Mouse (Mus musculus) hindbrain, embryonic 11.5 days (tissue): ENCODE results near the gene Nlrc5. TPM values are rescaled to one million over a fixed set of nuclear protein-coding genes. Genes with fewer than 3 reads are reported as not detected.

Experiments
- ATAC-seq: fragments of 200-750 bp; cut with Nextera tagmentation; 2 replicates; pipeline ENCODE4 v1.8.0; 2017; ENCODE audit warnings: mild to moderate bottlenecking, moderate TSS enrichment, moderate library complexity; ENCODE audit not compliant: low FRiP score
- DNase-seq: peaks from one replicate; pipeline ENCODE4 v3.0.0-alpha.2; 2015; ENCODE audit warnings: low spot score
- H3K27ac ChIP-seq: fragments of 300-500 bp; sonication (generic); 2 replicates; pipeline ENCODE4 v1.5.1; 2014; ENCODE audit warnings: mild to moderate bottlenecking, low read depth, low read length
- H3K27me3 ChIP-seq: fragments of 300-500 bp; sonication (generic); 2 replicates; pipeline ENCODE4 v1.6.1; 2014; ENCODE audit warnings: mild to moderate bottlenecking, low read length, moderate library complexity, mixed read lengths; ENCODE audit not compliant: control insufficient read depth, insufficient read depth
- H3K36me3 ChIP-seq: fragments of 300-500 bp; sonication (generic); 2 replicates; pipeline ENCODE4 v1.6.1; 2014; ENCODE audit warnings: mild to moderate bottlenecking, low read length, moderate library complexity, mixed read lengths; ENCODE audit not compliant: control insufficient read depth, insufficient read depth
- H3K4me1 ChIP-seq: fragments of 300-500 bp; sonication (generic); replicated peaks from 2 replicates; pipeline ENCODE4 v1.6.1; 2014; ENCODE audit warnings: low read length, mixed read lengths; ENCODE audit not compliant: control insufficient read depth, insufficient read depth
- H3K4me2 ChIP-seq: fragments of 300-500 bp; sonication (generic); replicated peaks from 2 replicates; pipeline ENCODE4 v1.6.1; 2014; ENCODE audit warnings: mild to moderate bottlenecking, low read depth, low read length
- H3K4me3 ChIP-seq: fragments of 300-500 bp; sonication (generic); 2 replicates; pipeline ENCODE4 v1.5.1; 2014; ENCODE audit warnings: low read depth, low read length
- H3K9ac ChIP-seq: fragments of 300-500 bp; sonication (generic); 2 replicates; pipeline ENCODE4 v1.6.1; 2014; ENCODE audit warnings: low read depth, low read length
- H3K9me3 ChIP-seq: fragments of 300-500 bp; sonication (generic); 2 replicates; pipeline ENCODE4 v1.6.1; 2016; ENCODE audit warnings: low read length; ENCODE audit not compliant: control insufficient read depth
- WGBS: fragments of 180-500 bp; shearing (Covaris S2); extraction: QIAGEN DNeasy Blood & Tissue Kit; methylation state at CpG from one replicate; pipeline ENCODE4 v1.1.7; 2014; 5-methylcytosine and 5-hydroxymethylcytosine counted together
- polyA plus RNA-seq: library from polyadenylated mRNA; unstranded; fragments of >200 nt; fragmentation: Nextera tagmentation; extraction: Ambion mirVana; gene quantifications from 2 replicates; pipeline ENCODE4 v1.2.1, GENCODE M21; 2014

Nlrc5 gene
- polyA plus RNA-seq, 1 experiment from 2014 or later: 0.23 TPM

GRCm38 (mm10) chr8:94518331-94518730 is 84.2 kb downstream of the Nlrc5 start:
- Histone ChIP-seq H3K4me3 (no peak overlapping the region), H3K9ac (no peak overlapping the region), H3K27ac (no peak overlapping the region), H3K4me2 (no peak overlapping the region), H3K9me3 (no peaks in the 10 kb centered on the region), H3K36me3 (no peaks in the 10 kb centered on the region), H3K27me3 (no peaks in the 10 kb centered on the region), H3K4me1 (no peaks in the 10 kb centered on the region)
- no peak for DNase-seq
- no peak for ATAC-seq
- 78% methylated on average over 10 of the region's 10 CpGs for WGBS

- Histone ChIP-seq H3K36me3 (no peaks in the 10 kb centered on the region), H3K4me2 (no peak overlapping the region), H3K9me3 (no peaks in the 10 kb centered on the region), H3K4me3 (no peak overlapping the region), H3K4me1 (no peaks in the 10 kb centered on the region), H3K27ac (no peak overlapping the region), H3K27me3 (no peaks in the 10 kb centered on the region), H3K9ac (no peak overlapping the region)
- ATAC-seq (no peak), DNase-seq (no peak)
- WGBS: 91% methylated on average over 5 of the region's 5 CpGs
Observed at GRCm38 (mm10) chr8:94519021-94519420, 84.9 kb downstream of the Nlrc5 start.

DNA sequence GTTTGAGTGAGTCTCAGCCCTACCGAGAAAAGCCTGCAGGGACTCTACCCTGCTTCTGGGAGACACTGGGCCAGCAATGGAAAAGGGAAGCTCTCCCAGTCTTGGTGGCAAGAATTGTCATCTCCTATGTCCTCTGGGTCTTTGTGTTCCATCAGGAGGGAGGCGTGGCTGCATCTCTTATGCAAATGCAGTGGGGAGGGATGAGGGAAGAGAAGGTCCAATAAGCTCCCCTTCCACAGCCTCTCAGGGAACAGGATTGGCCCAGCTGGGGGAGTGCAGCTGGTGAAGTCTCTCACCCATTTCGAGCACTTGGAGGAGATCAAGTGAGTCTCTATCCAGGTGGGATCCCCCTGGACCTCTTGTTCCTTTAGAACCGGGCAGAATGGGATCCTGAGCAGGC is 87.3 kb downstream of the Nlrc5 start:
- 63% methylated on average over 4 of the region's 4 CpGs for WGBS
- ATAC-seq: no peak

GRCm38 (mm10) chr8:94522482-94522881 is 88.3 kb downstream of the Nlrc5 start:
- WGBS: 81% methylated on average over 3 of the region's 3 CpGs
- no peak for DNase-seq

More for the DNA sequence above, 87.3 kb downstream of the Nlrc5 start:
- Histone ChIP-seq H3K4me3 (no peak overlapping the region), H3K27me3 (no peaks in the 10 kb centered on the region), H3K4me1 (no peaks in the 10 kb centered on the region), H3K27ac (no peak overlapping the region), H3K9me3 (no peaks in the 10 kb centered on the region), H3K9ac (no peak overlapping the region), H3K36me3 (no peaks in the 10 kb centered on the region), H3K4me2 (no peak overlapping the region)
- DNase-seq: no peak

GRCm38 (mm10) chr8:94524554-94524953 is 90.4 kb downstream of the Nlrc5 start:
- WGBS: 88% methylated on average over 9 of the region's 9 CpGs
- ATAC-seq (no peak), DNase-seq (no peak)
- H3K4me2 ChIP-seq: no peak overlapping the region
- no peak overlapping the region for H3K27ac ChIP-seq
- H3K9me3 ChIP-seq: no peaks in the 10 kb centered on the region
- H3K4me3 ChIP-seq: no peak overlapping the region
- no peaks in the 10 kb centered on the region for H3K36me3 ChIP-seq
- no peaks in the 10 kb centered on the region for H3K4me1 ChIP-seq
- H3K27me3 ChIP-seq: no peaks in the 10 kb centered on the region; the same call in 1 of the 2 replicates
- no peak overlapping the region for H3K9ac ChIP-seq

More at GRCm38 (mm10) chr8:94522482-94522881, 88.3 kb downstream of the Nlrc5 start:
- H3K4me3 ChIP-seq: no peak overlapping the region
- H3K4me1 ChIP-seq: no peaks in the 10 kb centered on the region
- H3K9me3 ChIP-seq: no peaks in the 10 kb centered on the region
- no peaks in the 10 kb centered on the region for H3K36me3 ChIP-seq
- H3K27me3 ChIP-seq: no peaks in the 10 kb centered on the region
- no peak overlapping the region for H3K9ac ChIP-seq
- ATAC-seq: no peak
- H3K27ac ChIP-seq: no peak overlapping the region
- no peak overlapping the region for H3K4me2 ChIP-seq

- H3K36me3 ChIP-seq: no peaks in the 10 kb centered on the region
- no peak overlapping the region for H3K9ac ChIP-seq
- 88% methylated on average over 7 of the region's 7 CpGs for WGBS
- no peak overlapping the region for H3K4me3 ChIP-seq
- H3K4me1 ChIP-seq: no peaks in the 10 kb centered on the region
- H3K9me3 ChIP-seq: no peaks in the 10 kb centered on the region
- no peak for DNase-seq
- no peaks in the 10 kb centered on the region; the same call in none of the 2 replicates for H3K27me3 ChIP-seq
- ATAC-seq: no peak
- H3K4me2 ChIP-seq: no peak overlapping the region
- H3K27ac ChIP-seq: no peak overlapping the region
Observed at GRCm38 (mm10) chr8:94527178-94527577, 93.0 kb downstream of the Nlrc5 start.

GRCm38 (mm10) chr8:94528245-94528644 is 94.1 kb downstream of the Nlrc5 start:
- no peaks in the 10 kb centered on the region for H3K9me3 ChIP-seq
- ATAC-seq (no peak), DNase-seq (peak; percentile 66)

DNA sequence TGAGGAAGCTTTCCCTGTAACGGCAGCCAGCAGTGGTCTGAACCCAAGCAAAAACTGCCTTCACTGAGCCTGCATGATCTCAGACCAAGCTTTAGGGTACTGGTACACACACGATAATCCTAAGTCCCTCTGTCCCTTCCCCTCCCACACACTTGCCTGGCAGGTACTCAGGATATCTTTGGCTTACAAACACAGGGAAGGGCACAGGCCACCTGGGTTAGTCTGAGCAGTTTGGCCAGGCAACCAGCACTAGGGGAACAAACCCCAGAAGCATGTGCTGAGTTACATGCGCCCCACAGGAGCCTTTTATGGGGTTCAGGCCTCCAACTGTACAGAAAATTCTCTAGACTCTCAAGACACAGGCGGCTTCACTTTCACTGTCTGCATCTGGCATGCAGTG is 95.7 kb downstream of the Nlrc5 start:
- WGBS: 73% methylated on average over 4 of the region's 4 CpGs

More at GRCm38 (mm10) chr8:94528245-94528644, 94.1 kb downstream of the Nlrc5 start:
- Histone ChIP-seq H3K4me1 (no peaks in the 10 kb centered on the region), H3K27me3 (peaks cover 7% of the 10 kb centered on the region), H3K36me3 (no peaks in the 10 kb centered on the region), H3K9ac (no peak overlapping the region), H3K4me3 (no peak overlapping the region), H3K27ac (no peak overlapping the region), H3K4me2 (no peak overlapping the region)
- 39% methylated on average over 4 of the region's 4 CpGs for WGBS

GRCm38 (mm10) chr8:94530643-94531042 is 96.5 kb downstream of the Nlrc5 start:
- Histone ChIP-seq H3K9ac (no peak overlapping the region), H3K27ac (no peak overlapping the region), H3K27me3 (peaks cover 18% of the 10 kb centered on the region), H3K36me3 (no peaks in the 10 kb centered on the region), H3K4me2 (no peak overlapping the region), H3K9me3 (no peaks in the 10 kb centered on the region), H3K4me3 (no peak overlapping the region), H3K4me1 (no peaks in the 10 kb centered on the region)
- DNase-seq (no peak), ATAC-seq (no peak)
- WGBS: 93% methylated on average over 4 of the region's 4 CpGs

More for the DNA sequence above, 95.7 kb downstream of the Nlrc5 start:
- Histone ChIP-seq H3K4me1 (no peaks in the 10 kb centered on the region), H3K27me3 (peaks cover 16% of the 10 kb centered on the region), H3K36me3 (no peaks in the 10 kb centered on the region), H3K27ac (no peak overlapping the region), H3K4me2 (no peak overlapping the region), H3K9me3 (no peaks in the 10 kb centered on the region), H3K4me3 (no peak overlapping the region), H3K9ac (no peak overlapping the region)
- no peak for ATAC-seq
- no peak for DNase-seq
